Mouse (Mus musculus) ES-E14 (cell line): ENCODE measurements at regions not wholly inside any gene's neighbourhood (a gene's known extent, or its start where the extent isn't known, plus 50 kb on each side); places are given as distances from the start of the nearest gene placed in this dataset.

Experiments
- HCFC1 ChIP-seq: IDR thresholded peaks from 2 replicates; pipeline ENCODE4 v1.6.1; 2012; ENCODE audit warnings: low read length, inconsistent platforms, borderline replicate concordance; ENCODE audit not compliant: insufficient read depth
- MAFK ChIP-seq: IDR thresholded peaks from 2 replicates; pipeline ENCODE4 v1.6.1; 2014; ENCODE audit warnings: mild to moderate bottlenecking, low read depth, low read length, inconsistent platforms; ENCODE audit not compliant: insufficient read depth
- ZNF384 ChIP-seq: IDR thresholded peaks from 2 replicates; pipeline ENCODE4 v1.6.1; 2012; ENCODE audit warnings: low read depth, low read length, inconsistent platforms

- TF ChIP-seq MAFK (no peak), HCFC1 (no peak), ZNF384 (no peak)
These were observed 392.4 kb upstream of the Intu start for GRCm38 (mm10) chr3:40138671-40139070.
